Mouse (Mus musculus) midbrain, embryonic 10.5 days (tissue): ENCODE measurements at regions not wholly inside any gene's neighbourhood (a gene's known extent, or its start where the extent isn't known, plus 50 kb on each side); places are given as distances from the start of the nearest gene placed in this dataset.
A peak's percentile ranks its signal among the peaks of the same experiment; 100 is the strongest.

ENCODE experiments used
- DNase-seq: peaks from one replicate; pipeline ENCODE4 v3.0.0-alpha.2; 2017; ENCODE audit warnings: low spot score
- H3K27ac ChIP-seq: fragments of 300-500 bp; sonication (generic); replicated peaks from 2 replicates; pipeline ENCODE4 v1.5.1; 2016; ENCODE audit warnings: mild to moderate bottlenecking
- H3K27me3 ChIP-seq: fragments of 300-500 bp; sonication (generic); 2 replicates; pipeline ENCODE4 v1.6.1; 2016; ENCODE audit warnings: low read depth, mild to moderate bottlenecking; ENCODE audit not compliant: poor library complexity, severe bottlenecking
- H3K36me3 ChIP-seq: fragments of 300-500 bp; sonication (generic); 2 replicates; pipeline ENCODE4 v1.6.1; 2016; ENCODE audit warnings: mild to moderate bottlenecking, moderate library complexity
- H3K4me1 ChIP-seq: fragments of 300-500 bp; sonication (generic); 2 replicates; pipeline ENCODE4 v1.6.1; 2016
- H3K4me3 ChIP-seq: fragments of 300-500 bp; sonication (generic); 2 replicates; pipeline ENCODE4 v1.5.1; 2016; ENCODE audit warnings: mild to moderate bottlenecking, moderate library complexity
- H3K9me3 ChIP-seq: fragments of 300-500 bp; sonication (generic); replicated peaks from 2 replicates; pipeline ENCODE4 v1.6.1; 2016; ENCODE audit warnings: mild to moderate bottlenecking
- WGBS: fragments of 180-500 bp; shearing (Covaris S2); methylation state at CpG from one replicate; pipeline ENCODE4 v1.1.7; 2016; 5-methylcytosine and 5-hydroxymethylcytosine counted together

- Histone ChIP-seq H3K4me3 (no peak overlapping the region), H3K36me3 (no peaks in the 10 kb centered on the region), H3K27me3 (no peaks in the 10 kb centered on the region), H3K9me3 (no peaks in the 10 kb centered on the region), H3K27ac (no peak overlapping the region), H3K4me1 (peaks cover 4% of the 10 kb centered on the region; the same call in 1 of the 2 replicates)
- DNase-seq = no peak
- 92% methylated on average over 2 of the region's 2 CpGs for WGBS
Measured at GRCm38 (mm10) chr2:136617138-136617537, 96.1 kb upstream of the Snap25 start.

DNA sequence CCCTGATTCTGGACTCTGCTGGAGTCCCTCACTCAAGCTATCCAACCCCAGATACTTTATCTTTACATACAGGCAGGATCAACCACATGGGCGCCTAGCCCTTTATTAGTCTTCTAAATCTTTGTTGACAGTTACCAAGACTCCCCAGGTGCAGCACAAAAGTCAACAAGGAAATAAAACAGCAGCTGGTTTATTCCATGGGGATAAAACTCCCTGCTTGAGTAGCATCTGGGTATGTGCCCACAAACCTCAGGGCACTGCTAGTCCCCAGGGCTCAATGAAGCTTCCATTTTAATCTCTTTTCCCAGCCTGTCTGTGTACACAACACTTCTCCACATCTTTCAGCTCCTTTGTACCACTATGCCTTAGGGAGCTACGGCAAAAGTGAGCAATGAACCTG is 95.1 kb upstream of the Snap25 start:
- DNase-seq = no peak
- Histone ChIP-seq H3K9me3 (no peaks in the 10 kb centered on the region), H3K4me3 (no peak overlapping the region), H3K27me3 (no peaks in the 10 kb centered on the region), H3K4me1 (peaks cover 4% of the 10 kb centered on the region; the same call in 1 of the 2 replicates), H3K36me3 (no peaks in the 10 kb centered on the region), H3K27ac (no peak overlapping the region)
- WGBS = 34% methylated on average over 2 of the region's 2 CpGs

- Histone ChIP-seq H3K27me3 (no peaks in the 10 kb centered on the region), H3K36me3 (no peaks in the 10 kb centered on the region), H3K4me3 (no peak overlapping the region), H3K4me1 (peaks cover 17% of the 10 kb centered on the region), H3K27ac (no peak overlapping the region), H3K9me3 (no peaks in the 10 kb centered on the region)
- 90% methylated on average over 4 of the region's 4 CpGs for WGBS
- DNase-seq = no peak
Measured at GRCm38 (mm10) chr2:136620309-136620708, 92.9 kb upstream of the Snap25 start.

DNA sequence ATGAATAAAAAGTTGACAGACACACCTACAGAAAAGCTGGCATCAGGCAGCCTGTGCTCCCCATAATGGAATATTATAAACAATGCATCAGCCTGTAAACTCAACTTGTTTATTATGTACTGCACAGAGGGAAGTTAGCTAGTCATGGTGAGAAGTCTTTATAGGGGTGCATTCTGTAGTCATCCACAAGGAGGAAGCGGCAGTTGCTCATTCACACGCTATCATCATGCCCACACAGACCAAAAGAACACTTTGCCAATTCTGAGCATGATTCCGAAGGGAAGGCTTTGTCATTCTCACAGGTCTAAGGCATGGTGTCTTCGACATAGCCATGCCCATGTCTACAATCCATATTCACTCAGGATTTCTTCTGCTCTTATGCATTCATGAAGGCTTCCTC is 92.3 kb upstream of the Snap25 start:
- DNase-seq = no peak
- no peak overlapping the region for H3K4me3 ChIP-seq
- 90% methylated on average over 4 of the region's 4 CpGs for WGBS
- no peaks in the 10 kb centered on the region for H3K36me3 ChIP-seq
- no peaks in the 10 kb centered on the region for H3K9me3 ChIP-seq
- peaks cover 17% of the 10 kb centered on the region for H3K4me1 ChIP-seq
- no peaks in the 10 kb centered on the region for H3K27me3 ChIP-seq
- no peak overlapping the region for H3K27ac ChIP-seq

DNA sequence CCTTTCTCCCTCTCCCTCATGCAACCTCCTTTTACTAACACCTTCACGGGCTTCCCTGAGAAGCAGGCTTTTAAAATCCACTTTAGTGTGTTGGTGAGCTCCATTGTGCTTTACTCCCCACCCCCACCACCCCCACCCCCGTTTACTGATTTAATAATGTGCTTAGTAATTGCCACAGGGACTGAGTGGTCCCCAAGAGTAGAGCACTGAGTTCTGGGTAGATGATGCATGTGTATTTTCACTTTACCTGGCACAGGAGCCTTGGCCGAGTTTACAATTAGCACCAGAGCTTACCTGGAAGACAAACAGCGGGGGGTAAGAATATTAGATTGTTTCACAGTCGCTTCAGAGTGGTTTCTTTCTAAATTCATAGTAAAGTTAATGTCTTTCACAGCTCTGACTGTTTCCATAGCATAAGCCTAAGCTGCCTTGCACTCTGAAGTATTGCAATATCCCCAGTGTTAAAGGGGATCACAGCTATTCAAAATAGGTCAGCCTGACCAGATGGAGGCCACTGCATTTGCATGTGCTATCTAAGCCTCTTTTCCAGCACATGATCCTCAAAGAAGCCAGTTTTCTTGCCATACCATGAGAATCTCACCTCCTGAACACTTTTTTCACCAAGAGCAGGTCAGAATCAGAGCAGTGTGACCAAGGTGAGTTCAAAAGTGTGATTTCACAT is 89.3 kb upstream of the Snap25 start:
- DNase-seq = no peak
- peak overlapping the region; percentile 52; the same call in 1 of the 2 replicates for H3K27ac ChIP-seq
- WGBS = 53% methylated on average over 5 of the region's 5 CpGs

DNA sequence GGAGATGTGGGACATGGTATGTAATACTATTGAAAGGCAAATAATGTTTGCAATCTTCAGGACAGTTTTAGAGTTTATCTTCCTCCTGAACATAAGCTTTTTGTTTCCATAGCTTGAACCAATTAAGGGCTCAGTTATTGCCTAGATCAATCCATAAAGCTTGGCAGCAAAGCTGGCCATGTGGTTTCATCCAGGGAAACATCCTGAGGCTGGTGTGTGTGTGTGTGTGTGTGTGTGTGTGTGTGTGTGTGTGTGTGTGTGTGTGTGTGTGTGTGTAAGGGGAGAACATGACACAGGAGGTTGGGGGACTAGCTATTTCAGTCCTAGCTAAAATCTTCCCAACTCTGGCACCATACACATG is 88.8 kb upstream of the Snap25 start:
- no peak for DNase-seq
- H3K27me3 ChIP-seq = no peaks in the 10 kb centered on the region
- 0 out of 2 replicates have a peak overlapping the region, but pooled peaks have one; percentile 52 for H3K27ac ChIP-seq
- H3K4me1 ChIP-seq = peaks cover 12% of the 10 kb centered on the region
- no peaks in the 10 kb centered on the region for H3K9me3 ChIP-seq
- no peaks in the 10 kb centered on the region for H3K36me3 ChIP-seq
- H3K4me3 ChIP-seq = no peak overlapping the region

More for the DNA sequence above, 89.3 kb upstream of the Snap25 start:
- peaks cover 12% of the 10 kb centered on the region for H3K4me1 ChIP-seq
- H3K9me3 ChIP-seq = no peaks in the 10 kb centered on the region
- no peaks in the 10 kb centered on the region for H3K27me3 ChIP-seq
- no peaks in the 10 kb centered on the region for H3K36me3 ChIP-seq
- H3K4me3 ChIP-seq = no peak overlapping the region

DNA sequence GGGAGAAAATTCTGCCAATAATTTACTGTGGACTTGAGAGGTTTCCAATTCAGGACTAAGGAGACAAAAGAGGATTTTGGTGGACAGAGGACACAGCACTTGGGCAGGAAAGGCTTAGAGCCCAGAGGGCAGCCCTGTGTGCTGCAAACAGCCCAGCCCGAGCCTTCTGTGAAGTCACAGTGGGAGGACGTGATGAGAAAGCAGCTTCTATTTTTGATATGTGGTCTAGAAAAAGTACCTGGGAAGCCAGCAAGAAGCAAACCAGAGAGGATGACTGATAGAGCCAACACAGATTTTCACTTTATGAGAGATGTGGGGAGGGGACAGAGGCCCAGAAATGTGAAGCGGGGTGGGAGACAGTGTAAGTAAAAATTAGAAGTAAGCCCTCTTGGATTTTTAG is 66.3 kb upstream of the Snap25 start:
- no peak overlapping the region for H3K4me3 ChIP-seq
- DNase-seq = no peak
- H3K27ac ChIP-seq = no peak overlapping the region
- H3K4me1 ChIP-seq = no peaks in the 10 kb centered on the region
- no peaks in the 10 kb centered on the region for H3K9me3 ChIP-seq
- H3K36me3 ChIP-seq = no peaks in the 10 kb centered on the region
- H3K27me3 ChIP-seq = no peaks in the 10 kb centered on the region
- 82% methylated on average over 3 of the region's 3 CpGs for WGBS

GRCm38 (mm10) chr2:136648606-136649005 is 64.6 kb upstream of the Snap25 start:
- Histone ChIP-seq H3K4me3 (no peak overlapping the region), H3K9me3 (no peaks in the 10 kb centered on the region), H3K36me3 (no peaks in the 10 kb centered on the region), H3K27me3 (no peaks in the 10 kb centered on the region), H3K27ac (no peak overlapping the region), H3K4me1 (no peaks in the 10 kb centered on the region)
- WGBS = 84% methylated on average over 5 of the region's 5 CpGs
- no peak for DNase-seq

DNA sequence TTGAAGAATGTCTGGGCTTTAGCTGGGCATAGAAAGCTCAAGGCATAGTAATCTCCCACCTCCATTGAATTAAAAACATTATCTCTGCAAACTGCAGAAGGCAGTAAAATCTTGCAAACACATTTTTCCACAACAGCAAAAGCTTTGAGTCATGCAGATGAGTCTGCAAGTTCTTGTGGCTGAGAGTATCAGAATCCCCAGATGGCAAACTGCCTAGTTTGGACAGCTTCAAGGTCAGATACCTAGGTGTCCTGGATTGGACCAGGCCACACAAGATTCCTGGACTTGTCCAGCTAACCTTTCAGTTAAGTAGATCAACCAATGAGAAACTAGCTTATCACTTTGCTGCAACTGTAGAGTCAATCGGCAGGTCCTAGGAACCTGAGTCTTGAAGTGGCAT is 62.5 kb upstream of the Snap25 start:
- no peak for DNase-seq
- WGBS = 95% methylated on average over 1 of the region's 1 CpGs
- no peak overlapping the region for H3K27ac ChIP-seq

DNA sequence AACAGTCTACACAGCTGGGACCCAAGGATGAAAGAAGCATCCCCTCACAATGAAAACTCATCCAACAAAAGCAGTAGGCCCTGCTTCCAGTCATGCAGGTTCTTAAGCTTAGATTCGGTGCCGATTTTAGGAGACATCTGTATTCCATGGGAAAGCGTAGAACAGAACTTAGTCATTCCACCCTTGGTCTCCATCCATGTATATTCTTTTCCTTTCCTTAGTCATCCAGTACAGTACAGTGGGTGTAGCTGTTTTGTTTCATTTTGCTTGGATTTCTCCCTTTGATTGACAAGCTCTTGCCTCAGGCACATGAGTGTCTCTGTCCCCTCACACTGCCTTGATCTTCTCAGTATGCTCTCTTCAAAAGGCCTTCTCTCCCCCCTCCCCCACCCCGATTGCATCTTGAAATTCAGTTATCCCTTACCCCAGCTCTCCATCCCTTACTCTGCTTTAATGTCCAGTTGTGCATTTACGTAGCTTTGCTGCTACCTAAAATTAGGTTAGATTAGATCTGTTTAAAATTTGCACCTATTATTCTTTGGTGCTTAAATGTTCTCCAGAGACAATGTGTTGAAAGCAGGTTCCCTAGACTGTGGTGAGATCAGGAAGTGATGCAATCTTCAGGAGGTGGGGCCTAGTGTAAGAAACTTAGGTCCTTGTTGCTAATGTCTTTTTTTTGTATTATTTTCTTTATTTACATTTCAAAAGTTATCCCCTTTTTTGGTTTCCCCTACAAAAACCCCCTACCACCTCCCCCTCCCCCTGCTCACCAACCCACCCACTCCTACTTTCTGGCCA is 60.8 kb upstream of the Snap25 start:
- Histone ChIP-seq H3K4me3 (no peak overlapping the region), H3K27ac (no peak overlapping the region), H3K36me3 (no peaks in the 10 kb centered on the region), H3K4me1 (no peaks in the 10 kb centered on the region), H3K9me3 (no peaks in the 10 kb centered on the region), H3K27me3 (no peaks in the 10 kb centered on the region)
- 90% methylated on average over 5 of the region's 5 CpGs for WGBS
- DNase-seq = no peak

More for the DNA sequence above, 62.5 kb upstream of the Snap25 start:
- Histone ChIP-seq H3K4me1 (no peaks in the 10 kb centered on the region), H3K4me3 (no peak overlapping the region), H3K36me3 (no peaks in the 10 kb centered on the region), H3K9me3 (no peaks in the 10 kb centered on the region), H3K27me3 (no peaks in the 10 kb centered on the region)
